Mouse (Mus musculus) thymus, adult 2 months (tissue): ENCODE measurements at regions not wholly inside any gene's neighbourhood (a gene's known extent, or its start where the extent isn't known, plus 50 kb on each side); places are given as distances from the start of the nearest gene placed in this dataset.

Experiments
- DNase-seq: peaks from one replicate; pipeline ENCODE4 v3.0.0; 2021
- H3K27ac ChIP-seq: fragments of 200-500 bp; 2 replicates; pipeline ENCODE4 v1.5.1; 2012; ENCODE audit warnings: low read length, control low read depth; ENCODE audit not compliant: control insufficient read depth, insufficient read depth
- H3K27me3 ChIP-seq: fragments of 200-500 bp; 2 replicates; pipeline ENCODE4 v1.6.1; 2012; ENCODE audit warnings: mild to moderate bottlenecking, low read length, moderate library complexity, mixed read lengths; ENCODE audit not compliant: control insufficient read depth, insufficient read depth
- H3K36me3 ChIP-seq: fragments of 200-500 bp; 2 replicates; pipeline ENCODE4 v1.6.1; 2012; ENCODE audit warnings: mild to moderate bottlenecking, low read length, moderate library complexity; ENCODE audit not compliant: control insufficient read depth, insufficient read depth
- H3K4me1 ChIP-seq: fragments of 200-500 bp; replicated peaks from 2 replicates; pipeline ENCODE4 v1.6.1; 2012; ENCODE audit warnings: low read length; ENCODE audit not compliant: control insufficient read depth, insufficient read depth
- H3K4me3 ChIP-seq: fragments of 200-500 bp; 2 replicates; pipeline ENCODE4 v1.5.1; 2012; ENCODE audit warnings: mild to moderate bottlenecking, low read length, control low read depth, moderate library complexity; ENCODE audit not compliant: control insufficient read depth, insufficient read depth
- CTCF ChIP-seq: fragments of 200-500 bp; IDR thresholded peaks from 2 replicates; pipeline ENCODE4 v1.5.1; 2012; ENCODE audit warnings: mild to moderate bottlenecking, control low read depth, low read length, moderate library complexity, borderline replicate concordance; ENCODE audit not compliant: control insufficient read depth, poor library complexity, insufficient read depth; ENCODE audit errors: extremely low read depth
- POLR2A ChIP-seq: fragments of 200-500 bp; IDR thresholded peaks from 2 replicates; pipeline ENCODE4 v1.6.1; 2012; ENCODE audit warnings: mild to moderate bottlenecking, low read length, control low read depth, moderate library complexity; ENCODE audit not compliant: control insufficient read depth, poor library complexity, insufficient read depth; ENCODE audit errors: extremely low read depth
- WGBS: fragments of 180-500 bp; shearing (Covaris S2); methylation state at CpG from one replicate; pipeline ENCODE4 v1.1.7; 2018; 5-methylcytosine and 5-hydroxymethylcytosine counted together

DNA sequence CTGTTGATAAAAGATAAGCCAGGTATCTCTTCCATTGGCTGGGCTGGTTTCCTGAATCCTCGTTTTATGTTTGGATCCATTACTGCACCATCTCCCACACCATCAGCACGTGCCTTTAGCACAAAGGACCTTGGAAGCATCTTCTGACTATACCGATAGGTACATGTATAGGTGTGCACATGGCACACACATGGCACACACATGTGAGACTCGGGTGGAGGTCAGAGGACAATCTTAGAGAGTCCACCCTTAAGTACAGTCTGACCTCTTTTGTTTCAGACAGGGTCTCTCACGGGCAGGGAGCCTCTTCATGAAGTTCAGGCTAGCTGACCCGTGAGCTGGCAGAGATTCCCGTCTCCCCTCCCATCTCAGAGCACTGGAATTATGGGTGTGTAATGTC is 142.3 kb upstream of the Zfp618 start:
- no peaks in the 10 kb centered on the region for H3K27me3 ChIP-seq
- WGBS = 85% methylated on average over 7 of the region's 7 CpGs

GRCm38 (mm10) chr4:62823555-62824250 is 141.7 kb upstream of the Zfp618 start:
- H3K27me3 ChIP-seq = no peaks in the 10 kb centered on the region
- TF ChIP-seq POLR2A (no peak), CTCF (no peak)
- H3K27ac ChIP-seq = no peak overlapping the region
- no peaks in the 10 kb centered on the region for H3K36me3 ChIP-seq
- WGBS = 75% methylated on average over 9 of the region's 9 CpGs
- H3K4me1 ChIP-seq = no peaks in the 10 kb centered on the region
- H3K4me3 ChIP-seq = no peak overlapping the region
- no peak for DNase-seq

More for the DNA sequence above, 142.3 kb upstream of the Zfp618 start:
- no peaks in the 10 kb centered on the region for H3K4me1 ChIP-seq
- H3K36me3 ChIP-seq = no peaks in the 10 kb centered on the region
- TF ChIP-seq POLR2A = no peak
- no peak for TF ChIP-seq CTCF
- H3K27ac ChIP-seq = no peak overlapping the region
- DNase-seq = no peak
- H3K4me3 ChIP-seq = no peak overlapping the region

DNA sequence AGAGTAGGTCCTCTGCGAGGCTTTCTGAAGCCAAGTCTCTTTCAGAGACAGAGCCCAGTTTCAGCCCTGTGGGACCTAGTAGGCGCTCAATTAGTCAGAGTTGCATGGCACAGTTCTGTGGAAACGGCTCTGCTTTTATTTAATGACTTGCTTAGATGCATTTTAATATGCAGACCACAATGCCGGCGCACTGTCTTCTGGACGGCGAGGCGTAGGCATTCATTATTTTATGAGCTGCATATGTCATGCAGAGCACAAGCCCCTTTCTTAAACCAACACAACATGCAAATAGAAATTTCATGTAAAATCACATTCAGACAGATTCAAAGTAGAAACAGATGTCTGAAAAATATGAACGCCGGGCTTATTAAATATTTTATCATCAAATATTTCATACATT is 140.8 kb upstream of the Zfp618 start:
- H3K4me3 ChIP-seq = no peak overlapping the region
- H3K36me3 ChIP-seq = no peaks in the 10 kb centered on the region
- TF ChIP-seq CTCF (no peak), POLR2A (no peak)
- H3K27ac ChIP-seq = no peak overlapping the region
- DNase-seq = no peak
- WGBS = 96% methylated on average over 10 of the region's 10 CpGs
- no peaks in the 10 kb centered on the region for H3K4me1 ChIP-seq
- H3K27me3 ChIP-seq = no peaks in the 10 kb centered on the region

DNA sequence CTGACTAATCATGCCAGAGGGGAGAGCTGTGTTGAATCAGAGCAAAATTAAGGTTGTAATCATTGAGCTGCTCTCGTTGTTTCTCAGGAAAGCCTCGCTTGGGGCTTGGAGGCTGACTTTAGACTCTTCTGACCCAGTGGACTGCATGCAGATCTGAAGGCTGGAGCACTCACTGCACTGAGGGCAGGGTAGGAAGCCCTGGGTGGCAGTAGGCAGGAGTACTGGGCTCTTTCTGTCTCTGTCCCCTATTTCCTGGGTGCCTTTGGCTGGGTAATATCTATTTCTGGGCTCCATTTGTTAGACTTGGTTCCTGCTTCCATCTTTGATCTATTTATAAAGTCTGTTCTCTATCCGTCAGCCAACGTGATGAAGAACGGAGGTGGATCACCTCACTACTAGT is 140.1 kb upstream of the Zfp618 start:
- no peak for DNase-seq
- no peak overlapping the region for H3K27ac ChIP-seq
- no peak overlapping the region for H3K4me3 ChIP-seq
- no peaks in the 10 kb centered on the region for H3K4me1 ChIP-seq
- no peaks in the 10 kb centered on the region for H3K27me3 ChIP-seq
- 78% methylated on average over 5 of the region's 5 CpGs for WGBS
- TF ChIP-seq POLR2A (no peak), CTCF (no peak)
- H3K36me3 ChIP-seq = no peaks in the 10 kb centered on the region

- Histone ChIP-seq H3K27ac (no peak overlapping the region), H3K4me3 (no peak overlapping the region), H3K36me3 (no peaks in the 10 kb centered on the region), H3K27me3 (no peaks in the 10 kb centered on the region), H3K4me1 (no peaks in the 10 kb centered on the region)
- WGBS = 82% methylated on average over 7 of the region's 7 CpGs
- no peak for TF ChIP-seq POLR2A
- TF ChIP-seq CTCF = no peak
- DNase-seq = no peak
Observed at GRCm38 (mm10) chr4:62828963-62829362, 136.4 kb upstream of the Zfp618 start.

DNA sequence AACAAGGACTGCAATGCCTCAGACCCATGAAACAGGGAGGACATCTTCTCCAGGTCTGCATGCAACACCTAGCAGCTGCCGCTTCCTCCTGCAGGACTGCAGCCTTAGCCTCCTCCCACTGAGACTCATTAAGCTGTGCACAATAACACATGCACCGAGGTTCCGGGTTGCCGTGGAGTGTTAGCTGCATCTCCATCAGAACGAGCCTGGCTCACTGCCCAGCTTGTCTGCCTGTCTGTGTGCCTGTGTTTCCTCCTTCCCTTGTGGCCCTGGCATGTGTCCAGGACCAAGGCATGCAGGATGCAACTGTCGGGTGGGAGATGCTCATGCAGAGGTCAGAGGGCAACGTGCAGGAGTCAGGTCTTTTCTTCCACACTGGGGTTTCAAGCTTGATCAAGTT is 131.4 kb upstream of the Zfp618 start:
- Histone ChIP-seq H3K27ac (no peak overlapping the region), H3K4me3 (no peak overlapping the region), H3K27me3 (no peaks in the 10 kb centered on the region), H3K36me3 (no peaks in the 10 kb centered on the region), H3K4me1 (no peaks in the 10 kb centered on the region)
- no peak for TF ChIP-seq CTCF
- TF ChIP-seq POLR2A = no peak
- DNase-seq = no peak
- 9% methylated on average over 7 of the region's 7 CpGs for WGBS

- TF ChIP-seq POLR2A = no peak
- TF ChIP-seq CTCF = no peak
- H3K4me1 ChIP-seq = no peaks in the 10 kb centered on the region
- DNase-seq = no peak
- no peaks in the 10 kb centered on the region for H3K36me3 ChIP-seq
- H3K27ac ChIP-seq = no peak overlapping the region
- WGBS = 64% methylated on average over 6 of the region's 6 CpGs
- H3K27me3 ChIP-seq = no peaks in the 10 kb centered on the region
- H3K4me3 ChIP-seq = no peak overlapping the region
Observed at GRCm38 (mm10) chr4:62836875-62837274, 128.5 kb upstream of the Zfp618 start.
